Mouse (Mus musculus) right cerebral cortex, postnatal 36 days (tissue): ENCODE results near the gene Hist1h2ab.
"Not testable (repeated sequence)": the region's sequence is repeated elsewhere in the genome, so short reads cannot be mapped to it uniquely, and the experiment has no call there.

Source experiments
- DNase-seq, 2 experiments: peaks; one replicate each; pipeline ENCODE4 v3.0.0; 2022; ENCODE audit warnings: low spot score in 2 of 2, mixed read lengths in 1 of 2

The Hist1h2ab gene

GRCm38 (mm10) chr13:23753314-23754078 is 2.6 kb downstream of the Hist1h2ab start:
- DNase-seq: no peak

DNA sequence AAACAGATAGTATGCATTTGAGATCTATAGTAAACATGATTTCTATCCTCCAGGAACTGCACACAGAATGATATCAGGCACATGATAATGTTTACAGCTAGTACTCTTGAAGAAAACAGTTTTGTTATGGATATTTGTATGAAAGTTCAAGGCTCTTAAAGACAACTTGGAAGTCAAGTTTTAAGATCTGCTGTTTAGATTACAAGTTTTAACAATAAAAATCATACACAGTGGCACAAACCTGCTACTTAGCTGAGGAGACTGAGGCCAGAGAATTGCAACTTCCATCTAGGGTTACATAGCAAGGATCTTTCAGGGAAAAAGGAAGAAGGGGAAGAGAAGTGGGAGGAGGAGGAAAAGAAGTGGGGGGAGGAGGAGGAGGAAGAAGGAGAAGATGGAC is 4.1 kb downstream of the Hist1h2ab start:
- no peak for DNase-seq

DNA sequence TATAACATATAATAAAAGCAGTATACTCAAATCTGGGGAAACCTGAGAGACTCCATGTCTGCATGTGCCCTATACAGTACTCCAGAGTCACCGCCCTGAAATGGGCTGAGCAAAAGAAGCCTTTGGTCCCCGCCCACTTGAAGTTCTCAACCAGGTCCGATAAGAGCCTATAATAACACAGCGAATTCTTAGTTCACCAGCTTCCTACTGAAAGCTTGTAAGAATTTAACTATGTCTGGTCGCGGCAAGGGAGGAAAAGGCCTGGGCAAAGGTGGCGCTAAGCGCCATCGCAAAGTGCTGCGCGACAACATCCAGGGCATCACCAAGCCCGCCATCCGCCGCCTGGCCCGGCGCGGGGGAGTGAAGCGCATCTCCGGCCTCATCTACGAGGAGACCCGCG is 5.9 kb downstream of the Hist1h2ab start, which contains the start of gene Hist1h4b:
Hist1h4b (plus strand) TSS at position 224 of the 400 bp plus-strand sequence.
- peak; percentile 89 to 91 for DNase-seq

DNA sequence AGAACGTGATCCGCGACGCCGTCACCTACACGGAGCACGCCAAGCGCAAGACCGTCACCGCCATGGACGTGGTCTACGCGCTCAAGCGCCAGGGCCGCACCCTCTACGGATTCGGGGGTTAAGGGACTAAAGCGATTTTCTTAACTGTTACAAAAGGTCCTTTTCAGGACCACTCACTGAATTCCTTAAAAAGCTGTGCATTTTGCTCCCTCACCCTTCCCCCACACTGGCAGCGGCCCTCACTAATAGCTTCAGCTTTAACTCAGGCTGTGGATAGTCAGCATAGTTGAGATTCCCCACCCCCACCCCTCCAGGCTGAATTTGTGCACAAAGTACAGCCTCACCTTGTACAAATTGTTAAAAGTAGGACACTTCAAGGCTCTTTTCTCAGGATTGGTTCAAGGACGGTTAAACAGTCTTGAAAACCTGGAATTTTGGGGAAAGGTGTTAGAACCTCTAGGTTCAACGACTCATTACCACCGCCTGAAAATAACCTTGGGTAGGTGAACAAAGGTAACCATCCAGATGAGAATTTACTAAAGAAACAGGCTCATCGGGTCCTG is 6.4 kb downstream of the Hist1h2ab start:
- no peak for DNase-seq

DNA sequence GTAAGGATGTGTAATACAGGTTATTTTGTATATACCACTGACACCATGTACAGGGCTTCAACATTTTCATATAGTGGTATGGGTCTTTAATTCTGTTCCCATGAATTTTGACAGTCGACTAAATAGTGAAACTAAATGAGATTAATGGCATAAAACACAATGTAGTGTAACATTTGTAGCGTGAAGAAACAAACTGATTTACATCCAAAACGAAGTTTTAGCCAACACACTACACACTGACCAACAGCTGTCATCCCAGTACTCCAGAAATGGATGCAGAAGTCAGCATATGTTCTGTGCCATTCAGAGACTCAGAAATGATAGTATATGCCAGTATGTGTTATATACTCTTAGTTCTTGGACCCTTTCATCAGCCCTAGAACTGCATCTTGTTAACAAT is 7.0 kb downstream of the Hist1h2ab start:
- no peak for DNase-seq

DNA sequence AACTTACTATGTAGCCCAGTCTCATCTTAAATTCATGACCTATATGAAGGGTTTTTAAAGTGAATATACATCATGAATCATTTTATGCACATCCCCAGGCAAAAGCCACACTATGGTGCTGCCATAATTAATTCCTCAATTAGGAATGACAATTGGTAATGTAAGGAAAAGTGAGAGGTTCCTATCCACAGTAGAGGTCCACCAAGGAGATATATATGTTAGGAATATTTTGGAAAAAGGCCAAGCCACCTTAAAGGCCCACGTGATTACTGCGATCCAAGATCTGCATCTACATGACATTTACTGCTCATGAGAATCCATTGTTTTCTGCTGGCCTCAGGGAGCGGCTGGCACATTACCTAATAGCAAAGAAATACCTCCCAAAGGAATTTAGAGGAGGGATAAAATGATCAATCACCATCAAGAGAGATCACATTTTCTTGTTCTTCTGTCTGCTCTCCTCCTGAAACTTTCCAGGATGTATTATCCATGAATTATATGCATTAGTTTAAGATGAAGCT is 8.4 kb downstream of the Hist1h2ab start:
- DNase-seq: no peak

DNA sequence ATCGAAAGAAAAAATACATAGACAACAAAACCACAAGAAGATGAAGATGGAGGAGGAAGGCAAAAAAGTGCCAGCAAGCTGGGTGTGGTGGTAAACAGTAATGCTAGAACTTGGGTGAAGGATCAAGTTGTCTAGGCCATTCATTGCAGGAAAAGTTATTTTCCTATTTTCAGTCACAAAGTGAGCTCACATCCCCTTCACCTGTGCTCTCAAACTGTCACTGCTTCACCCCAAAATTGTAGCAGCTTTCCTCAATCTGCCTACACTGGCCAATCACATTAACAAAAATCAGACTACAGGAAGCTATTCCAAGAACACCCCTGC is 9.0 kb downstream of the Hist1h2ab start:
- no peak for DNase-seq

GRCm38 (mm10) chr13:23760240-23760971 is 9.5 kb downstream of the Hist1h2ab start:
- DNase-seq: no peak

DNA sequence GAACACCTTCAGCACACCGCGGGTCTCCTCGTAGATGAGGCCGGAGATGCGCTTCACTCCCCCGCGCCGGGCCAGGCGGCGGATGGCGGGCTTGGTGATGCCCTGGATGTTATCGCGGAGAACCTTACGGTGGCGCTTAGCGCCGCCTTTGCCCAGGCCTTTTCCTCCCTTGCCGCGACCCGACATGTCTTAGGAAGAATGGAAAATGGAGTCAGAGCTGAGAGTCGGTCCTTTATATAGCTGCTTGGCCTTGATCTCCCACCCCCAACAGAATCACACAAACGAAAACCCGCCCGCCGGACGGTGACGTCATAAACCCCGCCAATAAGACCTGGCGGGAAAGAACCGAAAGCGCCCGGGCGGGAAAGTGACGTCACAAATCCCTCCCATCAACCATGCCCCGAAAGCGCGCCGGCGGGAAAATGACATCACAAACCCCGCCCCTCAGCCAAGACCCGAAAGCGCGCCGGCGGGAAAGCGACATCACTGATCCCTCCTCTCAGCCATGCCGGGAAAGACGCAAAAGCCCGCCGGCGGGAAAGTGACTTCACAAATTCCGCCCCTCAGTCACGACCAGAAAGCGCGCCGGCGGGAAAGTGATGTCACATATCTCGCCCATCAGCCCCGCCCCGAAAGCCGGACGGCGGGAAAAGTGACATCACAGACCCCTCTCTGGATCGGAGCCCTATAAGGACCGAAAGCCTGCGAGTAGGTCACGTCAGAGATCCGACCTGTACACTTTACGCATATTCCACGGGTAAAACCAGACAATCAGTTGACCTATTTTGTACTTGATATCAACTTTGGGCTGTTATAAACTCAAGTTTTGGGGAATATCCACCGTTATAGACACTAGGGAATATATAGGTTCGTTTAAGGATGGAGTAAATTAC is 10.3 kb downstream of the Hist1h2ab start, which contains the start of gene Hist1h4a:
Hist1h4a (minus strand) TSS at position 259 of the 893 bp plus-strand sequence.
- peak; percentile 98 for DNase-seq

DNA sequence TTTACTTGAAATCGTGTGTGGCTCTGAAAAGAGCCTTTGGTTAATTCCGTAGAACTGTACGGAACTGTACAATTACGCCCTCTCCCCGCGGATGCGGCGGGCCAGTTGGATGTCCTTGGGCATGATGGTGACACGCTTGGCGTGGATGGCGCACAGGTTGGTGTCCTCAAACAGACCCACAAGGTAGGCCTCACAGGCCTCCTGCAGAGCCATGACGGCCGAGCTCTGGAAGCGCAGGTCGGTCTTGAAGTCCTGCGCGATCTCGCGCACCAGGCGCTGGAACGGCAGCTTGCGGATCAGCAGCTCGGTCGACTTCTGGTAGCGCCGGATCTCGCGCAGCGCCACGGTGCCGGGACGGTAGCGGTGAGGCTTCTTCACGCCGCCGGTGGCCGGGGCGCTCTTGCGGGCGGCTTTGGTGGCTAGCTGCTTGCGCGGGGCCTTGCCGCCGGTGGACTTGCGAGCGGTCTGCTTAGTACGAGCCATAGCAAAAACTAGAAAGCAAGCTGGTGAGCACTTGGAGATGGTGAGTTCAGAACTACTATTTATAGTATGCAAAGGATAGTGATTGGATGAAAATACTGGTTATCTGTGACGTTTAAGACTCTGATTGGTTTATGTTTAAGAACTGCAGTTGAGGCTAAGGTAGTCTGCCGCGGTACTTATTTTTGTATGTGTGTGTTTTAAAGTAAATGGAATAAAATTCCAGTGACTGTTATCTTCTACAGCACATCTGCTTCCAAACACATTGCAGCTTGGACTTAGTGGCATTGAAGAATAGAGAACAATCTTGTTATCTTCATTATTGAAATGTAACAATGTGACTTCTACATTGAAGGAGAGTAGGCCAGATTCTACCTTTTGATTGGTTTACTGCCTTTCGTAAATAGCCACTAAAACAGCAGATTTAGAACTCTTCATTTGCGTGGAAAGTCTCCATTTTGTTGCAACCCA is 11.2 kb downstream of the Hist1h2ab start, which contains the start of gene Hist1h3a:
Hist1h3a (minus strand) TSS at position 516 of the 951 bp plus-strand sequence.
- peak; percentile 39 to 50 for DNase-seq

- DNase-seq: no peak
Measured at GRCm38 (mm10) chr13:23763242-23763585, 12.3 kb downstream of the Hist1h2ab start.

GRCm38 (mm10) chr13:23763586-23764323 is 12.8 kb downstream of the Hist1h2ab start, which contains the start of gene Hist1h1a:
Gene Hist1h1a, plus strand, starts transcription at chr13:23763666.
- peak; percentile 77 for DNase-seq

DNA sequence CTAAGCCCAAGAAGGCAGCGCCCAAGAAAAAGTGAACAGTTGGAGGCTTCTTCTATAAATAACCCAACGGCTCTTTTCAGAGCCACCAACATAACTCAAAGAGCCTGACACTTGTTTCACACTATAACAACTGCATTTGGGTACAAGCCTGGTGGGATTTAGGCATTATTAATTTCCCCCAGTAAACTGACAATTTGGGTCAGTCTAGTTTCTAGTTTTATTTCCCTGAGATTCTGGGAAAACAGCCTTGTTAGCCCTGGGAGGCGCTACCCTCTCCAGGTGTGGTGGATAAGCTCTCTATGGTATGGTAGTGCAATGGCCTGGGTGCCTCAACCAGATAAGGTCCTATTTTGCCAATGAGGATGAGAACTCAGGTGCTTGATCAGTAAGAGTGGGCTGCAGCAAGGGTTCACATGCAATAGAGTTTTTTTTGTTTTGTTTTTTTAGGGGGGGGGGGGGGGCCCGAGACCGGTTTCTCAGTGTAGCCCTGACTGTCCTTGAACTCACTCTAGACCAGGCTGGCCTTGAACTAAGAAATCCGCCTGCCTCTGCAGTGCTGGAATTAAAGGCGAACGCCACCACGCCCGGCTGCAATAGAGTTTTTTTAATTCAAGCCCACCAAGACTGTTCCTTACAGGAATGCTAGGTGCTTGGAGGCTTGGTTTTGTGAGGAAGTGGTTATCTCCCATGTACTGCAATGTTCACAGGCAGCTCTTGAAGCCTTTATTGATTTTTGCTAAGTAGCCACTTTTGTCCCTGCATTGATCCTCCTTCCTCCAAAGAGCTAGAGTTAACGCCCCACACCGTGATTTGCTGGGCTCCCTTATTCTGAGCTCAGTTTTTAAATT is 13.6 kb downstream of the Hist1h2ab start:
- no peak for DNase-seq

DNA sequence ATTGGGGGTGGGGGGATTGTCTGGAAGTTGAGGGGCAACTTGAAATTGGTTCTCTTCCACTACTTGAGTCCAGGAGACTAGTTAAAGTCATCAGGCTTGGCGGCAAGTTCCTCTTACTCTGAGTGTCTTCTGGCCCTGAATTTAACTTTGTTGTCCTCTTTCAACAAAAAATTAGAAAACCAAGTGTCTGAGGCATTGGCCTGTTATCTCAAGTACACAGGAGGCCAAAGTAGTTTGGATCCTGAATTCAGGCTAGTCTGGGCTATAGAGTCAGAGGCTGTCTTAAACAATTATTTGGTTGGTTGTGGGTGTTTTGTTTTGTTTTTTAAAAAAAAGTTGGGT is 14.2 kb downstream of the Hist1h2ab start:
- no peak for DNase-seq

DNA sequence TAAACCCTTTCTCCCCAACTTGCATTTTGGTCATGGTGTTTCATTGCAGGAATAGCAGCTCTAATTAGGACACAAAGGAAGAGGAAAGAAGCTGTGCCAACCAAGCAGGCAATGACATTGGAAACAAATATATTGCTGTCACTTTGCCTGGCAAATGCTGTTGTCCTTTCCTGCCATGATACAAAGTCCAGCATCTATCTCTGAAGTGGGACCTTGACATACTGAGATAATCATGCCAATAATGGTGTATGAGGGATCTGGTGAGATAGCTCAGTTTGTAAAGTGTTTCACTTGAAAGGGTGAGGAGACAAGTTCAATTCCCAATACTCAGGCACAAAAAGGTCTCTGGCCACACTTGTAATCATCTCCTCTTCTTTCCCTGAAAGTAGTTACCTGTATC is 15.8 kb downstream of the Hist1h2ab start:
- DNase-seq: no peak

DNA sequence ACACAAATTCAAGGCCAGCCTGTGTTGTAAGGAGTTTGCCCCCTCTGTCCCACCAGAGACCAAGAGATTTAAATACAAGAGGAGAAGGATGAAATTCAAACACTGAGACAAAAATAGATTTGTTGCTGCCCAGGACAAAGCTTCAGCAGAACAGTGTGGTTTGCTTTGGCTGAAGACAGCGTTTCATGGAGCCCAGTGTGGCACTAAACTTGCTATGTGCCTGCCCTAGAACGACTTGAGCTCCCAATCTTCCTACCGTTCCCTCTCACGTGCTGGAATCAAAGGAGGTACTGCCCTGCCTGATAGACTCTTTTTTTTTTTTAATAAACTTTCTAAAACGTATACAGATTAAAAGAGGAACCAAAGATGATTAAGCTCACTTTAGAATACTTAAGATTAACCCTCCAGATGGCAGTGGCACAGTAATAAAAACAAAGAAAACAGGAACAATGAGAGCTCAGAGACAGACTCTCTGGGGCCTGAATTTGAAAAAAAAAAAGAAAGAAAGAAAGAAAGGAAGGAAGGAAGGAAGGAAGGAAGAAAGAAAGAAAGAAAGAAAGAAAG is 18.0 kb downstream of the Hist1h2ab start:
- DNase-seq: no peak

- DNase-seq: not testable (repeated sequence)
Measured at GRCm38 (mm10) chr13:23769613-23770012, 18.7 kb downstream of the Hist1h2ab start, which contains the start of gene Trim38. Gene Trim38, plus strand, starts transcription at chr13:23769913.
